Mouse (Mus musculus): ENCODE results near the gene 1700019D03Rik.

GRCm38 (mm10) chr1:53037443-53037871 lies 17.5 kb upstream of the 1700019D03Rik start:
- TF ChIP-seq GATA1 (IDR thresholded peaks at IDR 0.05; ENCODE audit: borderline replicate concordance, low read length) (no peak), FLI1 (IDR thresholded peaks at IDR 0.05; ENCODE audit: low read length) (no peak)

Data from megakaryocyte, embryonic 14.5 days (primary cell).